Mouse (Mus musculus): ENCODE measurements around the gene Gm10974. TPM values are rescaled to one million over a fixed set of nuclear protein-coding genes. Genes with fewer than 3 reads are reported as not detected.

Gm10974 gene
- polyA plus RNA-seq, 1 experiment from 2014 or later: not detected

GRCm38 (mm10) chr7:66421903-66422302 is 56.2 kb downstream of the Gm10974 start:
- ATAC-seq (ENCODE audit: low read depth) (no peak), DNase-seq (ENCODE audit: low spot score) (no peak)
- peaks cover 23% of the 10 kb centered on the region for H3K27me3 ChIP-seq (replicated peaks; ENCODE audit: control insufficient read depth, insufficient read depth, low read length)
- no peak overlapping the region for H3K27ac ChIP-seq (replicated peaks; ENCODE audit: low read depth, low read length)
- 74% methylated on average over 8 of the region's 8 CpGs for WGBS
- no peaks in the 10 kb centered on the region for H3K36me3 ChIP-seq (ENCODE audit: control insufficient read depth, insufficient read depth, low read length)
- no peak overlapping the region for H3K9ac ChIP-seq (ENCODE audit: low read depth, low read length)
- no peak overlapping the region for H3K4me3 ChIP-seq (ENCODE audit: low read depth, low read length)
- H3K4me1 ChIP-seq (ENCODE audit: control insufficient read depth, insufficient read depth, low read length): peaks cover 5% of the 10 kb centered on the region
- no peak overlapping the region for H3K4me2 ChIP-seq (ENCODE audit: low read depth, low read length)
- no peaks in the 10 kb centered on the region for H3K9me3 ChIP-seq (ENCODE audit: control insufficient read depth, low read length)

DNA sequence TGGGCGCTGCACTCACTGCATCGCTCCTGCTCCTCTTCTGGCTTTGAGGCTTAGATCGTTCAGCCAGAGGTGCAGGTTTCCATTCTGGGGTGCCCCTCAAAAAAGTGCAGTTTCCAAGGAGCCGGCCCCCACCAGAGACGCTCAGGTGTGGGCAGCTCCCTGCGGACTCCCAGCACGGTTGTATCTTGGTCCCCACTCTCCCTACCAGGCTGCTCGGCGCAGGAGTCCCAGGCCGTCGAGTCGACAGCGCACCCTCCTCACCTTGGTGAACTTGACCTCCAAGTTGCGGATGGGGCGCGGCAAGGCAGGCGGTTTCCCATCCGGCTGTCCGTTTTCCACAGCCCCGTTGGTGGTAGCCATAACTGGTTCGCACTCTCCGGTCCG is 61.3 kb downstream of the Gm10974 start:
- H3K27me3 ChIP-seq (replicated peaks; ENCODE audit: control insufficient read depth, insufficient read depth, low read length): peaks cover 52% of the 10 kb centered on the region
- H3K9me3 ChIP-seq (ENCODE audit: control insufficient read depth, low read length): no peaks in the 10 kb centered on the region
- DNase-seq (ENCODE audit: low spot score) (no peak), ATAC-seq (ENCODE audit: low read depth) (no peak)
- peak overlapping the region; percentile 51 for H3K4me3 ChIP-seq (ENCODE audit: low read depth, low read length)
- H3K4me2 ChIP-seq (ENCODE audit: low read depth, low read length): peak overlapping the region; percentile 93
- H3K27ac ChIP-seq (replicated peaks; ENCODE audit: low read depth, low read length): no peak overlapping the region
- H3K36me3 ChIP-seq (ENCODE audit: control insufficient read depth, insufficient read depth, low read length): no peaks in the 10 kb centered on the region
- under 1% methylated on average over 20 of the region's 23 CpGs for WGBS
- H3K9ac ChIP-seq (ENCODE audit: low read depth, low read length): peak overlapping the region; percentile 55
- H3K4me1 ChIP-seq (ENCODE audit: control insufficient read depth, insufficient read depth, low read length): peaks cover 11% of the 10 kb centered on the region

DNA sequence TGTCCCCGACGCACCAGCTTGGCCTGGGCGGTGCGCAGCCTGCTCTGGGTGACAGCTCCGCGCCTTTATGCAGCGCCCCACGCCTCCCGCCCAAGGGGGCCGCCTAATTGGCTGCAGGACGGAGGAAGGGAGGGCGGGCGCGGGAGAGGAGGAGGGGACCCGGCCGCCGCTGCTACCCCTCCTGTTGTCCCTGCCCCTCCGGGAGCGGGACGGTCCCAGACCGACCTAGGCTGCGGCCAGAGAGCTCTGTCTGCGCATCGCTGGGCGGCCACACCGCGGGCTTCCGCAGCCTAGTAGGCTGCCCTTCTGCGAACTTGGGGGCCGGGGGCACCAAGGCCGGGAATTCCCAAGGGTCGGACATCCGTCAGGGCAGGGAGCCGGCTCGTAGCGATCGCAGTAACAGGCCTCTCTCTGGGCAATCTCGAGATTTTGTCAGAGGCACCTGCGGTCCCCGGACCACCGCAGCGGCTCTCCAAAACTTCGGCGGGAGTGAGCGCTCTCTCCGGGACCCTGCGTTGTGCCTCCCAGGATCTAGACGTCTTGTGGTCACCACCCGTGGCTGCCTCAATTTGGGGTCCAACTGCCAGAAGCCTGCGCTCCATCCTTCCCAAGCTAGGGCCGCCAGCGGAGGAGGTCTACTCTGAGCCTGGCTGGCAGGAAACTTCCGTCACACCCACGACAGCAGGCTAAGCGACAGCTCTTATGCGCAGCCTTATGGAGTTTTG is 61.9 kb downstream of the Gm10974 start, which contains the start of gene Aldh1a3:
TSS of gene Aldh1a3 (minus strand) at position 81 of the 725 bp plus-strand sequence.
- peak within 1 kb of the TSS; percentile 93 for H3K4me2 ChIP-seq (ENCODE audit: low read depth, low read length)
- H3K9ac ChIP-seq (ENCODE audit: low read depth, low read length): peak within 1 kb of the TSS; percentile 55
- peaks cover 11% of the 10 kb centered on the region for H3K4me1 ChIP-seq (ENCODE audit: control insufficient read depth, insufficient read depth, low read length)
- H3K27me3 ChIP-seq (replicated peaks; ENCODE audit: control insufficient read depth, insufficient read depth, low read length): peaks cover 52% of the 10 kb centered on the region
- no peaks in the 10 kb centered on the region for H3K9me3 ChIP-seq (ENCODE audit: control insufficient read depth, low read length)
- peak within 1 kb of the TSS; percentile 51 for H3K4me3 ChIP-seq (ENCODE audit: low read depth, low read length)
- H3K27ac ChIP-seq (replicated peaks; ENCODE audit: low read depth, low read length): no peak within 1 kb of the TSS
- 1% methylated on average over 39 of the region's 56 CpGs for WGBS
- ATAC-seq (ENCODE audit: low read depth) (peak; percentile 90), DNase-seq (ENCODE audit: low spot score) (peak; percentile 67)
- H3K36me3 ChIP-seq (ENCODE audit: control insufficient read depth, insufficient read depth, low read length): no peaks in the 10 kb centered on the region

DNA sequence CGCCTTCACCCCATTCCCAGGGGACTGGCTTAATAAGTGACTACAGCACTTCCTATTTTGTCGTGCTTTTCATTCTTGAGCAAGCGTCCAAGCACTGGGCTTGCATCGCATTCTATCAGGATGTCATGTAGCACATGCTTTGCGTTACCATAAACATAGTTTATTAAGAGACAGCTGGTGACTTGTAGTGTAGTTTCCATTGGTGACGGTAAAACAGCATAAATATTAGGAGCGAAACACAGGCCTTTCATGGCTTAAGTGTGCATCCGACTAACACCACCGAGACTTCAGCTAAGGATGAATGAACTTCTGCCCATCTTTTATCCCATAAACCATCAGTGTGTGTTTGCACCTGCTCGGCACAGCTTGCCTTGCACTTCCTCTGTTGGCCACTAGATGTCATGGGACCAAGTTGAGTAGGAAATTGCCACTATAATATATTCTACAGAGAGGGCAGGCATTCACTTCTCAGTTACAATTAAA is 68.8 kb downstream of the Gm10974 start:
- DNase-seq (ENCODE audit: low spot score): peak; percentile 53
- 46% methylated on average over 10 of the region's 10 CpGs for WGBS

More for the DNA sequence above, 68.8 kb downstream of the Gm10974 start:
- Histone ChIP-seq H3K4me2 (ENCODE audit: low read depth, low read length) (no peak overlapping the region), H3K4me1 (ENCODE audit: control insufficient read depth, insufficient read depth, low read length) (peaks cover 4% of the 10 kb centered on the region), H3K27me3 (replicated peaks; ENCODE audit: control insufficient read depth, insufficient read depth, low read length) (0 out of 2 replicates have a peak, but pooled peaks cover 3% of the 10 kb centered on the region), H3K27ac (replicated peaks; ENCODE audit: low read depth, low read length) (no peak overlapping the region), H3K9ac (ENCODE audit: low read depth, low read length) (no peak overlapping the region), H3K4me3 (ENCODE audit: low read depth, low read length) (no peak overlapping the region), H3K36me3 (ENCODE audit: control insufficient read depth, insufficient read depth, low read length) (no peaks in the 10 kb centered on the region), H3K9me3 (ENCODE audit: control insufficient read depth, low read length) (no peaks in the 10 kb centered on the region)
- 0 out of 2 replicates have a peak, but pooled peaks have one; percentile 49 for ATAC-seq (ENCODE audit: low read depth)

Small RNAs within 50 kb of the gene (microRNA-seq; reads per million reads assigned to microRNA genes)
- gene Mir7057 (ENCODE audit: borderline number of aligned reads): not detected

Other genes starting within 250 kb of the Gm10974 start
- gene Lrrk1, start 22.4 kb downstream of the Gm10974 start, polyA plus RNA-seq (2014; fragmentation: Nextera tagmentation; extraction: Ambion mirVana): 11.9 and 12.5 TPM in 2 replicates
- gene Aldh1a3, start 61.6 kb downstream of the Gm10974 start, polyA plus RNA-seq (2014; fragmentation: Nextera tagmentation; extraction: Ambion mirVana): 29.6 and 30.1 TPM in 2 replicates